Mouse (Mus musculus): ENCODE measurements around the gene Med4.
A peak's percentile ranks its signal among the peaks of the same experiment; 100 is the strongest.
"Not testable (repeated sequence)": the region's sequence is repeated elsewhere in the genome, so short reads cannot be mapped to it uniquely, and the experiment has no call there.

The Med4 gene

DNA sequence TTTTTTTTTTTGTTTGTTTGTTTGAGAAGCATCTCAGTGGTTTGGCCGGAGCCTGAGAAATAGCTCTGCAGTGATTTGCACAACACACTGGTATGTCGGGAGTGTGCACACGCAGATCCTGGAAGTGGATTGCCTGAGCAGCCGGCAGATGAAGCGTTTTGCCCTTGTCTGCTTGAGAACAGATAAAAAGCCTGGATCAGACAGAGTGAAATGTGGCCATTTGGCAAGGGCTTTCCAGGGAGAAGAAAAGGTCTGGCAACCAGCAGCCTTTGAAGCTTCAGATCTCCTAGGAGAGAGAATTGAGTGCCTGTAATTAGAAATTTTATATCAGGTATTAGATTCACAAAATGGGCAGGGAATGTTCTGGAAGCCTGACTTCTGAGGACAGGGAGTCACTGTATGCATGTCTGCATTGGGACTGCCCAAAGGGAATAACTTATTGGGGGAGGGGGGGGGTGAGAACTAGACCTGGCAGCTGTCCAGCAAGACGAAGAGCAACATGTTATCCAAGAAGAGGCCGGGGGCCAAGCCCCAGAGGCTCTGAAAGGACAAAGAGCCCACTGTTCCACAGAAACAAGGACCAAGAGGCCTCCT, 7.1 kb upstream of the Med4 start:
- DNase-seq: peak; percentile 84

DNA sequence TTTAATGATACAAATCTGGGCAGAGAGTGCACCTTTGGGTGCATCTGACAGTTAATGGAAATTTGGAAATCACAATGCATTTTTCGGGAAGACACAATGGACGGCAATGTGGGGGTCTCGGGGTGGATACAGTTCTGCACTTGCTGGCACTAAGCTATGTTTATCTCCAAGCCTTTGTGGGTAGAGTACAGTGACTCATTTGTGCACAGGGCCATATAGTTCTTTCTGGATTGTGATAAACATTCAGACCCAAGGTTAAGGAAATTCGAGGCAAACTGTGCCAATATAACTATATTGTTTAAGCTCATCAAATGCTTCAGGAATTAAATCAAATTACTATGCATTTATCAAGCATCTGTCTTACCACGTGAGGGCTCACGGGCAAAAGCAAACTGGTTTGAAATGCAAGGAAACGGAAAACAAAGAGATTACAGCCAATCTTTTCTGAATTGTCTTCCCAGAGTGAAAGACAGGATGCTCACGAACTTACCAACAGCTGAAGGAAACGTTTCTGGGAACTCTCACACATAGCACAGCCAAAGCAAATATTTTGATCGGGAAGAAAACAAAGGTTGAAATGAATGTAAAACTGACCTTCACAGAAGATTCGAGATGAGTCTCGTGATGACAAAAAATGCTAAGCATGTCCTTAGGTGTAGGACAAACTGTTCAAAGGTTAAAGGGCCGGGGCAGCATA, 6.4 kb upstream of the Med4 start:
- DNase-seq: no peak

DNA sequence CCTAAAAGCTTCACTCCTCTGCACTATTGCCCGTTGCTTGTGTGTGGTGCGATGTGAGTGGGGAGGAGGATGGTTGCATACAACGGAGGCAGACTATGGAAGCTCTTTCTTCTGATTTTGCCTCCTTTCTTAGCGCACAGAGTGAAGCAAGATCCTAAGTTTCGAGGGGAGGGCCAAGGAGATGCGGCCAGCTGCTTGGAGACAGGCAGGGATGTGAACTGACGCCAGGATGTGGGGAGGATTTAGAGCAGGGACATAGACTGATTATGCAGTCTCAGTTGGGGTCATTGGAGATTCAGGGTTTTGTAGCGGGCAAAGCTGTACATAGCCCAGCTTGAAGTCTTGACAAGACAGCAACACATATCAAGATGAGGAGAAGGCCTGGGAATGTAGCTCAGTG, 3.5 kb upstream of the Med4 start:
- DNase-seq: no peak

DNA sequence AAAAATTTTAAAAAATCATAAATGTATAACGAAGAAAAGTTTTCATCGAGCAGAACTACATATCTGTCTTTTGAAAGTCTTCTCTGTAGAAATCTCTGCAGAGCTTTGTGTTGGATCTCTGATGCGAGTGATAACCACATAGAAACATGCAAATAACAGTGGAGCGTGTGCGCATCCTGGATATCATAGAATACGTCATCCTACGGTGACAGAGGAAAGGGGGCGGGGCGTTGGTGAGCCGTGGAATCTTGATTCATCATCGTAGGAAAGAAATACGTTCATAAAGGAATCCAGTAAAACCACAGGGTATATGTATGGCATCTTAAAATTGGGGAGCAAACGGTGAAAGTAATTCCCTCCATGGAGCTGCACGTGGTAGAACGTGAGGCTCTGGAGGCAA, 2.6 kb upstream of the Med4 start:
- DNase-seq: no peak

DNA sequence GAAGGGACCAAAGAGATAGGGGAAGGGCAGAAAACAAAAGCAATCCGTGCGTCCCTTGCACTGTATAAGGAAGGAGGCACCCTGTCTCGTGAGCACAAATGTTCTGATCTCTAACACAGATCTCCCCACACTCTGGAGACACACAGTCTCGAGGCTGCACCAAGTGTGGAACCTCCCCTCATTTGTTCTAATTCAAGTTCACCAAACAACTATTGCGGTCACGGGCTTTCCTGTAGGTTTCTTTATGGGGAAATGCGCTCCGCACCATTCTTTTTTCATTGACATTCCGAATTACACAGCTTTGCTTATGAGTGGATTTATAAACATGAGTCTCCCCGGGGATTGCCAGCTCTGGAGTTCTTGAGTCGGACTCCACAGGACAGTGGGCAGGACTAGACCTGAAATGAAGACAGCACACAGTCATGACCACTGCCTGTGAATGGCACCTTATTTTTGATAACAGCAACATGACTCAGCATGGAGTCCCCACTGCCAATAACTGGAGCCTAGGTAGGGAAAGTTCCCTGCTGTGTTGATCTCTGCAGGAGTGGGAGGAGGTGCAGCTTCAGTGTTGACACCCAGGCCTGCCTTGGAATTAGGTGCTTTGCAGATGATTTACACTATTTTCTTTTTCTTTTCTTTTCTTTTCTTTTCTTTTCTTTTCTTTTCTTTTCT, 2.0 kb upstream of the Med4 start:
- DNase-seq: no peak

DNA sequence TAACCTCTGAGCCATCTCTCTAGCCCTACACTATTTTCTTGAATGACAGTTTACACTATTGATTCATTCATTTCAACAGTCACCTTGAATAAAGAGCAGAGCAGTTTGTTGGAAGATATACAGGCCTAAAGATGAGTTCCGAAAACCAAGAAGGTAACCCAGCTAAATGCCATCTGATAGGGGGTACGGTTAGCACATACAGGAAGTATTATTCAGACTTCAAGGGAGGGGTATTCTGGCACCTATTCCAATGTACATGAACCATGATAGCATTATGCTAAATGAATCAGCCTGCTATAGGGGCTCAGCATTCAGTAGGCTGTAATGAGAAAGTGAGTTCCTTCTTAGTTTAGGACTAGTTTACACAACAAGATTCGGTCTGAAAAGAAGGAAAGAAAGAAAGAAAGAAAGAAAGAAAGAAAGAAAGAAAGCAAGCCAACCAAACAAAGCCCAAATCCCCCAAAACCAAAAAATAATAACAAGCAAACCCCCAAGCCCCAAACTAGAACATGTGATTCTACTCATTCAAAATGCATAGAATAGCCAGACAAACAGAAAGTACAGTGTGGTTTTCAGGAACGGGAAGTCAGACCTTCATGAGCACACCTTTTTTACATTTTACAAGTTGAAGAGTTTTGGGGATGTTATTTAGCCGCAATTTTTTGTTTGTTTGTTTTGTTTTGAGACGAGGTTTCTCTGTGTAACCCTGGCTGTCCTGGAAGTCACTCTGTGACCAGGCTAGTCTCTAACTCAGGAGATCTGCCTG, 1.0 kb upstream of the Med4 start:
- no peak for DNase-seq

DNA sequence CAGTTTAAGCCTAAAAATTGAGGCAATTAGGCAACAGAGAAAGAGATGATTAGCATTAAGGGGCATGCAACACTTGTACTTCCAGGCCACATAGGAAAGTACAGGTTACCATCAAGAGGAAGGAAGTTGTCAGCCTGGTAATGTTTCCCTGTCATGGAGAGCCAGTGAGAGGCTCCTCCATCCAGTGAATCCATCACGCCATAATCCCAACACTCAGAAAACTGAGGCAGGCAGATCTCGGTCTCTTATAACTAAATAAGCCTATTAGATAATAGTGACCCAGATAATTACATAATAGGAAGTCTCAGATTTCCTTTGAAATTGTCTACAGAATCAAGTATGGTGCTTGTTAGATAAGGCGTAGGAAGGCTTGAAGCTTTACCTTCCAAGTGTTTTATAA, 14.3 kb downstream of the Med4 start:
- no peak for DNase-seq

DNA sequence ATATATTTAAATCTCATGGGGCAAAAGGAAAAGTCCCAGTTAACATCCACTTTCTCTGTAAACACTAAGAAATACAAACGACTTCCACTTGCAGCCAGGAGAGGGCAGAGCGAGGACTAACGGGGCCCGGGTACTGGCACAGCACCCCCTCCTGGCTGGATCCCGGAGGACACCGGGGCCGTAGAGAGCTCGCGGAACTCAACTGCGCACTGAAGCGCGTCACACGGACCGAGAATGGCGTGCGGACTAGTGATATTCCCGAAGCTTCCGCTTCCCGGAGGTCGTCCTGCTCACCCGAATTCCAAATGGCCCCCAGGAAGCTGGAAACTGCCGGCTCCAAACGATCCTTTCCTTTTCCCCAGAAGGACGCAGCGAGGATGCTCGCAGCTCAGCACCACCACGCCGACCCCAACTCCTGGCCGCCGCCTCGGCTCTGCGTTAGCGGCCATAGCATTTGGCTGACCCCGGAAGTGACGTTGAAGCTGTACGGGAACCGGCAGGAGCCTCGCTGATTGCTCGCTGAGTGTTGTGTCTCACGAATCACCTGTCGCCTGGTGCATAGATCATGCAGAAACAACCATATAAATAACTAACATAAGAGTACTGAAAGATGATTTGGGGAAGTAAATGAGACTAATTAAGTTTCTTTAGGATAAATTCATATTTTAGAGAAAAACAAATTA, 15.1 kb downstream of the Med4 start, which contains the start of gene Sucla2:
Sucla2 (plus strand) TSS at position 554 of the 683 bp plus-strand sequence.
- DNase-seq: peak; percentile 97

DNA sequence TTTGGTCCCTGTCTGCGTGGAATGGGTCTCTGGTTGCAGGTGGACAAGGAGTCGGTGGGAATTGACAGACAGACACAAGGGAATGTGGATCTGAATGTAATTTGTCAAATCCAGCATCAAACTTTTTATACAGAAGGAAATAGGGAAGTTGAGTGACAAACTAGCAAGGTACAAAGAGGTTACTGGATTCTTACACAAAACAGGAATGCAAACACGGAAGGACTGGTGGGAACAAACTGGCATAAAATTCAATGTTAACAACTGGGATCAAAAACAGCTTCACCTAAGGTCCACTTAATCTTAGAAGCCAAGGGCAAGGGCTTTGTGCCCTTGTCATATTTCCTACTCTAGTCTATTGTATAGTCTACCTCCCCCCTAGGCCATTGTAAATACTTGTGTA, 18.8 kb downstream of the Med4 start:
- not testable (repeated sequence) for DNase-seq

DNA sequence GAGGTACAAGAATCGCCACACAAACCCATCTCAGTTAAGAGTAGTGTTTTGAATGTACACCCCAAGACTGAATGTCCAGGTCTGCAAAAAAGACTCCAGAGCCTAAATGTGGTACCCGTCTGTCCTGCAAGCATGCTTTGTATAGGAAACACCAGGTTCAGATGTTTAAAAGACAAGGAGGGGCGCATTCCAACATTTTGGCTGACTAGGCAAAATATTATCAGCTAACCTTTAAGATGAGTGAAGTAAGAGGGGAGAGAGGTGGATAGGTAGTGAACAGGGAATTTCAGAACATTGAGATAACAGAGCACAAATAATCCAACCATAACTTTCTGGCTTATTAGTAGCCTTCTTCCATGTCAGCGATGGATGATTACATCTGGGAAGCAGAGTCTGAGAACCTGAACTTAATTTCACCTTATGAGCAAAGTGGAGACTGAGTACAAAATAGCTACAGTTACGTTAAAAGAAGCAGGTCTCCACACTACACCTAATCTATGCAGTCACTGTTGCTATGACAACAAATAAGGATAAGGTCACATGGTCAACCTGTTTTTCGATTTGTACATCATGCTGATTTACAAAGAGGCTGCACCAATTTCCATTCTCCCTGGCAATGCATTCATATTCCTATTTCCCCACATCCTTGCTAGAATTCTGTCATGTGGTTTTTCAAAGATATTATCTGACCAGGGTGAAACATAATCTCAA, 24.1 kb downstream of the Med4 start:
- DNase-seq: no peak

DNA sequence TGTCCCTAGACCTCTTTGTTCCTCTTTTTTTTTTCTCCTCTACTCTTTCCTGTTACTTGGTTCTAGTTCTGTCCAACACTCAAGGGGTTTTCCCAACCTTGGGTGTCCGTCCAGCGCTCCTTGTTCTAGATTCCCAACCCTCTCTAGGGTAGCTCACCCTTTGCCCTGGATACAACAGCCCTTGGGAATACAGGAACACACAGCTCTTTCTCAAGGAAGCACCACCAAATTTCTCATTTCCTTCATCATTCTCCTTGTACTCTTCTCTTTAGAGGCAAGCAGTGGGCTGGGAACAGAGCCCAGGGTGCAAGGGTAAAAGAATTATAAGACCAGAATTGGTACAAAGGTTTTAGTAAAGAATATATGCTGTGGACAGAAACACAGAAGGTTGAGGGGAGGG, 25.8 kb downstream of the Med4 start:
- DNase-seq: no peak

DNA sequence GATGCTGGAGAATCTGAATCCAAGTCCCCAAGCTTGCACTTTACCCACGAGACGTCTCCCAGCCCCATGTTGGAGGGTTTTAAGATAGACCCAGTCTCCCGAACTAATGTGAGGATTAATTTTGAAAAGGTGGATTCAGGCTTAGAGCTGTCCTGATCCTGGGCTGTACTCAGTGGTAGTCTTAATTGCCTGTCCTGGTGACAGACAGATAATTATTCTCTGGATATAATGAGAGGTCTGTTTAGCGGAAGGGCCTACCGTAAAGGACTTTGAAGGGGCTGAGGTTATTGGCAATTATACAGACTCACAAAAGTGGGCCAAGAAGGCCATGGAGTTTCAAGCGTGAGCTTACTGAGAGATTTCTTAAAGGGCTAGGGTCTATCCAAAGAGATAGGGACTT, 34.0 kb downstream of the Med4 start:
- DNase-seq: peak; percentile 72

DNA sequence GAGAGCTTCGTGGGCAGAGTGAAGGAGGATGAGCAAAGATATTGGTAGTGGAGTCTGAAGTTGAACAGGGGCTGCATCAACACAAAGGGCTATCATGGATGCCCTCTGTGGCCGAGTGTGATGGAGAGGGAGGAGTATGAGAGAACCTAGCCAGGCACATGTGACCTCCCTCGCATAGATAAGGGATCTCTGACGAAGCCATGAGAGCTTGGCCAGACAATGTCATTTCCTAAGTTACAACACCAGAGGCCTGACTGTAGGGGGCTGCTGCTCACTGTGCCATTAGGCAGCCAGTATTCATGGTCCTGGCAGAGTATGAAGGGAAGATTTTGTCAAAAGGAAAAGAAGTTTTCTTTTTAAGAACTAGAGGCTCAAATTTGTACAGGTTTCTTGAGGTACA, 37.2 kb downstream of the Med4 start:
- no peak for DNase-seq

DNA sequence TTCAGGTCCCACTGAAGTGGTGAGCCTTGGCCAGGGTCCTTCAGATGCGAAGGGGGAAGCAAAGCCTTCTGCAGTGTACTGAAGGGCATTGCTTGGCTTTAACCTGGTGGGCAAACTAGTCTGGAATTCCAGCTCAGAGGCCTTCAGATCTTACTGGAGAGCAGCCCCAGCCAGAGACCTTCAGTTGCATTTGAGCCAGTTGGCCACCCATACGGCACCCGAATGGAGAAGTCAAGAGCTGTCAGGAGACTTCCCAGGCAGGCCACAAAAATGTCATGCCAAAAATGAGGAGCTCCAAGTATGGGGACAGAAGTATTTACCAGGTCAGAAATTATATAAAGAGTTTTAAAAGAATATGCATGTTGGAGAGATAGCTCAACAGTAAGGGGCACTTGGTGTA, 38.2 kb downstream of the Med4 start, which contains the start of gene Nudt15:
Nudt15 (minus strand) TSS at position 192 of the 400 bp plus-strand sequence.
- DNase-seq: no peak

DNA sequence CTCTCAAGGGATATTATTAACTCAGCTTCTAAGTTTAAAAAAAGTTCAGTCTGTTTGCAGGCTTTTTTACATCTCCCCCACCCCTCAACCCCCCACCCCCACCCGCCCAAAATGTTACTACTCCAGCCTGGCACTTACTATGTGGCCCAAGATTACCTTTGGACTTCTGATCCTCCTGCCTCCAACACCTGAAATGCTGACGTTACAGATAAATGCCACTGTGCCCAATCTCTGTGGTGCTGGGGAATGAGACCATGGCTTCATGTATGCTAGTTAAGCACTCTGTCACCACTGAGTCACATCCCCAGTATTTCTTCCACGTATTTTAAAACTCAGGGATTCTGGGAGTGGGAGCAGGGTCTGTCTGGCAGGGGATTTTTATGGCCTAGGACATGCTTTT, 40.5 kb downstream of the Med4 start:
- no peak for DNase-seq

DNA sequence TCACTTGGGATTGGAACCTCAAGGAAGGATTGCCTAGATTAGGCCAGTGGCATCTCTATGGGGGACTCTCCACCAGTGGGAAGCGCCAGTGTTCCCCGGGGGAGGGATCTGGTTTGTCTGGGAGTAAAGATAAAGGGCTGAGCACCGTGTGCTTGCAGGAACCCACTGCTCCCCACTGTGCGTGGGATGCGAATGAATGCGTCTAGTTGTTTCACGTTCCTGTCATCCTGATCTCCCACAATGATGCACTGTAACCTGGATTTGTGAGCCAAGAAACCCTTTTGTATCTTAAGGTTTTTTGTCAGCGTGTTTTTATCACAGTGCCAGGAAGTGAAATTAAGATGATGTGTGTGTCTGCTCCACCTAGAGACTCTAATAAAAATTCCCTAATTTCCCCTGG, 40.9 kb downstream of the Med4 start:
- DNase-seq: no peak

DNA sequence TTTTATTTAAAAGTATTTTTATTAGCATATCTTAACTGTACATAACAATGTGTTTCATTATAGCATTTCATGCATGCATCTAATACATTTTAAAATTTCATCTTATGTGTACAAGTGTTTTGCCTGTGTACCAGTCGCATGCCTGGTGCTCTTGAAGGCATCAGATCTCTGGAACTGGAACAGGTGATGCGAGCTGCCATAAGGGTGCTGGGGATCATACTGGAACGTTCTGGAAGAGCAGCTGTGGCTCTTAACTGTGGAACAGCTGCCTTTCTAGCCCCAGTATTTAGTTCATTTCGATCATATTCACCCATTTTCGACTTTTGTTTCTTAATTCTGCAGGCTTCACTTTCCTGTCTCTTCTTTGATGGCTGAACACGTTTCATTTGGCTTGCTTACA, 41.3 kb downstream of the Med4 start:
- DNase-seq: no peak

DNA sequence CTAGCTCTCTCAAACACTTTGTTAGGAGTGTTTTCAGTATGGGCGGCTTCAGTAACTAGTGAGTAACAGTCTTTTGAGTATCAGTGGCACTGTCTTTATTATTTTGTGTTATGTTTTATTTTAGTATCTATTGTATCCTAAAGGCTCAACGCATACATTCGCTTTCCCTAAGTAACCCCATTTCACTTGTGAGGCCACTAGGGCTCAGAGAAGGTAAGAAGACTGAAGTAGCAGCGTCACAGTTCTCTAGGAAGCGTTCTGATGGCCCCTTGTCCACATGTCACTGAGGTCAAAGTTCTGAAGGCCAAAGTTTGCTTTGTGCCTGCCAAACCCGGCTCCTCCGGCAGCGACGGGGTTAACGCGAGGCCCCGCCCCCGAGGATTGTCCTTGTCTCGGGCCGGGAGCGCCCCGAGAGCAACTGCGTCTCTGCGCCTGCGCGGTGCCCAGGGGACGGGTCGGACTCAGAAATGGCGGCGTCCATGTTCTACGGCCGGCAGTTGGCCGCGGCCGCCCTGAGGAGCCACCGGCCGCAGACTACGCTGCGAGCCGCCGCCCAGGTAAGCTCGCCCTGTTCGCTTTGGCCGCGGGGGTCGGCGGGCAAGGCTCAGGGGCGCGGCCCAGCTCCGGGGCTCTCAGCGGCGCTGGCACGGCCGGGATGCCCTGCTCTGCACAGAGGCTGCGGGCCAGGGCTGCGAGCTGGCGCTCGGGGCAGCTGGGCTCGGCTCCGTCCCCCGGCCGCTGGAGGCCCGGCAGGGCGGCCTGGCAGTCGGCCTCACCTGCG, 42.7 kb downstream of the Med4 start:
- peak; percentile 95 for DNase-seq

DNA sequence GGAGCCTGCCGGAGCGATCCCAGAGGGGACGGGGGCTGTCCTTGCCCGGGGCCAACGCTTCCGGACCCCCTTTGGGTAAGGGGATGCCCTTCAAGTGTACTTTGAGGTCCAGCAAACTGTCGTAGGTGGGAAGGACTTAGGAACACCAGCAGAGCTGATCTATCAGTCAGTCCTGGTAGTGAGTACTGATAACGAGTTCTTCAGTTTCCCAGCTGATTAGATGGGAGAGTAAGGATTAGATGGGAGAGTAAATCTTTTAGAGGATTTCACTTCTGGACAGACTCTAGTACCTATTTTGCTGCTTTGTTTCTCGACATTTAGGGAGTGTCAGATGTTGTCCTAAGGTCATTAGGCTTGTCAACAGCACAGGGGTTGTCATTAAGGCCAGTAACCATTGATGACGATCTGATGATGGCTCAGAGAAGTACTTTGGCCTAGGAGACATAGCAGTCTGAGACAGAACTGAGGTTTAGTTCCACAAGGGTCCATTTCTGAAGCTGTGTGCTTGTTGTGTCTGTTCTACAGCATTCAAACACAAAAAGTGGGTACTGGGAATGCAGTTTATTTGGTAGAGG, 43.4 kb downstream of the Med4 start:
- DNase-seq: no peak

All from retina, postnatal 1 day (tissue).